Mouse (Mus musculus): ENCODE measurements around the gene Olfr374.
"Not testable (repeated sequence)": the region's sequence is repeated elsewhere in the genome, so short reads cannot be mapped to it uniquely, and the experiment has no call there.

Gene Olfr374

GRCm38 (mm10) chr8:72106740-72107139 lies at the start of gene Olfr374:
TSS of gene Olfr374 (plus strand) at chr8:72107040.
- no peak for DNase-seq

- DNase-seq, result not testable (repeated sequence)
Measured at GRCm38 (mm10) chr8:72057643-72058042, 49.2 kb upstream of the Olfr374 start.

GRCm38 (mm10) chr8:72066819-72067399 lies 39.9 kb upstream of the Olfr374 start:
- not testable (repeated sequence) for DNase-seq

GRCm38 (mm10) chr8:72082877-72083276 lies 24.0 kb upstream of the Olfr374 start, which contains the start of gene Olfr373:
TSS of gene Olfr373 (plus strand) at chr8:72083177.
- DNase-seq, result not testable (repeated sequence)

- DNase-seq, result no peak
Measured at GRCm38 (mm10) chr8:72084744-72085143, 22.1 kb upstream of the Olfr374 start.

- not testable (repeated sequence) for DNase-seq
Measured at GRCm38 (mm10) chr8:72087611-72088010, 19.2 kb upstream of the Olfr374 start.

- DNase-seq, result not testable (repeated sequence)
Measured at GRCm38 (mm10) chr8:72096721-72097120, 10.1 kb upstream of the Olfr374 start.

- DNase-seq, result peak; percentile 11 to 24
Measured at GRCm38 (mm10) chr8:72099377-72100103, 7.3 kb upstream of the Olfr374 start.

- DNase-seq, result no peak
Measured at GRCm38 (mm10) chr8:72105165-72105564, 1.7 kb upstream of the Olfr374 start.

GRCm38 (mm10) chr8:72110876-72111275 lies 4.0 kb downstream of the Olfr374 start:
- no peak for DNase-seq

GRCm38 (mm10) chr8:72112486-72112885 lies 5.6 kb downstream of the Olfr374 start:
- no peak for DNase-seq

GRCm38 (mm10) chr8:72115202-72115601 lies 8.4 kb downstream of the Olfr374 start:
- DNase-seq, result no peak

- DNase-seq, result no peak
Measured at GRCm38 (mm10) chr8:72118616-72119015, 11.8 kb downstream of the Olfr374 start.

GRCm38 (mm10) chr8:72121486-72121885 lies 14.6 kb downstream of the Olfr374 start:
- DNase-seq, result not testable (repeated sequence)

GRCm38 (mm10) chr8:72121997-72122396 lies 15.2 kb downstream of the Olfr374 start:
- DNase-seq, result no peak

- DNase-seq, result no peak
Measured at GRCm38 (mm10) chr8:72127834-72128233, 21.0 kb downstream of the Olfr374 start.

- DNase-seq, result no peak
Measured at GRCm38 (mm10) chr8:72131251-72131650, 24.4 kb downstream of the Olfr374 start.

GRCm38 (mm10) chr8:72131901-72132300 lies 25.1 kb downstream of the Olfr374 start:
- DNase-seq, result no peak

GRCm38 (mm10) chr8:72132417-72132816 lies 25.6 kb downstream of the Olfr374 start:
- DNase-seq, result no peak

- DNase-seq, result no peak
Measured at GRCm38 (mm10) chr8:72132891-72133290, 26.1 kb downstream of the Olfr374 start.

- no peak for DNase-seq
Measured at GRCm38 (mm10) chr8:72133507-72133906, 26.7 kb downstream of the Olfr374 start.

GRCm38 (mm10) chr8:72134756-72135445 lies 28.1 kb downstream of the Olfr374 start, which contains the start of gene Tpm4:
TSS of gene Tpm4 (plus strand) at chr8:72134975.
- peak; percentile 73 to 82 for DNase-seq

GRCm38 (mm10) chr8:72135446-72136301 lies 28.8 kb downstream of the Olfr374 start:
- peak; percentile 40 to 50 for DNase-seq
